Mouse (Mus musculus): ENCODE data around the gene Cmtm3. TPM values are rescaled to one million over a fixed set of nuclear protein-coding genes. Genes with fewer than 3 reads are reported as not detected.

Cmtm3 gene
- polyA plus RNA-seq, 1 experiment from 2014 or later, result 102 TPM

DNA sequence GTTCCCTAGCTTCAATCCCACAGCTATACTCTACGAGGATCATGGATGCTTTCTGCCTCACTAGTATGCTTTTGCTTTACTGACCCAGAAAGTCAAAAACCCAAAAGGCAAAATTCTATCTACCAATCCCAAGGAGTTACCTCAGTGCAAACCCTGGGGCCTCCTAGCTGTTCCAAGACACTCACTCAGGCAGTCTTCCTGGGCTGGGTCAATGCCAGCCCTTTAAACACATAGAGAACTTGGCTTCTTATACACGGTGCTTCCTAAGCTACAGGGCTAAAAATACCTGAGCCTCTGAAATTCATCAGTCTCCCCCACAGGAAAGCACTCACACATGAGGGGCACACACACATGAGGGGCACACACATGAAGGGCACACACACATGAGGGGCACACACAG is 44.1 kb downstream of the Cmtm3 start:
- 85% methylated on average over 2 of the region's 2 CpGs for WGBS
- peaks cover 49% of the 10 kb centered on the region for H3K4me1 ChIP-seq (replicated peaks)
- H3K27me3 ChIP-seq, result no peaks in the 10 kb centered on the region
- H3K27ac ChIP-seq, result no peak overlapping the region
- no peak overlapping the region for H3K9ac ChIP-seq (replicated peaks)
- H3K4me3 ChIP-seq (replicated peaks), result no peak overlapping the region
- no peaks in the 10 kb centered on the region for H3K9me3 ChIP-seq
- ATAC-seq (ENCODE audit: insufficient number of reproducible peaks, insufficient read depth, low FRiP score, low TSS enrichment, low read depth), result no peak
- H3K4me2 ChIP-seq, result no peak overlapping the region
- no peaks in the 10 kb centered on the region for H3K36me3 ChIP-seq

DNA sequence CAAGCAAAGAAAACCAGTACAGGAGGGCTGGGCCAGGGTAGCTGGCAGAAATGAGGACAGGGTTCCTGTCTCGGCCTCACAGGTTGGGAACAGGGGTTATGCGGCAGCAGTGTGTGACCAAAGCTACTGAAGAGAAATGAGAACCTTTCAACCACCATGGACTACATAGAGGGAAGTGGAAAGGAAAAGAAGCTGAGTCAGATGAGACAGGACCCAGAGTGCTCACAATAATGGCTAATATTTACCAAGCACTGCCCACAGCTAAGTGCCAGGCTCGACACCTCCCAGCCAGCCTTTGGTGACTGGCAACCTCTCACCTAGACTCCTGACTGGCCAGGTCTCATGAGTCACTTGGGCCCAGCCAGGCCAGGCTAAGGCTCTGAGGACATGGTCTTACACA is 44.8 kb downstream of the Cmtm3 start:
- H3K27ac ChIP-seq, result no peak overlapping the region
- no peak overlapping the region for H3K4me3 ChIP-seq (replicated peaks)
- no peak overlapping the region for H3K4me2 ChIP-seq
- H3K4me1 ChIP-seq (replicated peaks), result peaks cover 49% of the 10 kb centered on the region
- no peaks in the 10 kb centered on the region for H3K9me3 ChIP-seq
- H3K36me3 ChIP-seq, result no peaks in the 10 kb centered on the region
- ATAC-seq (ENCODE audit: insufficient number of reproducible peaks, insufficient read depth, low FRiP score, low TSS enrichment, low read depth), result no peak
- 93% methylated on average over 3 of the region's 3 CpGs for WGBS
- H3K9ac ChIP-seq (replicated peaks), result no peak overlapping the region
- H3K27me3 ChIP-seq, result no peaks in the 10 kb centered on the region

DNA sequence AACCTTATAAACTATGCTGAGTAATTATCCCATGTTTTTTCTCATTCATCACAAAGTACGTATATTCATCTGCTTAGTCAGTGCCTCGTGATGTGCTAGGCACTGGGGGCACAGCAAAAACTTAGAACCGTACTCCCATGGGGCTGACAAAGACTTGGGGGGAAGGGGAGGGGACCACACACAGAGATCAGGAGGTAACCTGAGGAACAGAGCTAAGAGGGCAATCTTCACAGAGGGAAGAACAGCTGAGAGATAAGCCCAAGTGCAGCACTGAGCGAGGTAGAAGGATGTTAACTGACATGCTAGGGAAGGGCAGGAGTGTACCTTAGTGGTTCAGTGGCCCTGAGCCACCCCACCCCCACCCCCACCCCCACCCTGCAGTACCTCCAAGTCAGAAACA is 47.5 kb downstream of the Cmtm3 start:
- H3K4me1 ChIP-seq (replicated peaks), result peaks cover 37% of the 10 kb centered on the region
- H3K27me3 ChIP-seq, result no peaks in the 10 kb centered on the region
- H3K27ac ChIP-seq, result no peak overlapping the region
- H3K4me3 ChIP-seq (replicated peaks), result no peak overlapping the region
- no peak overlapping the region for H3K9ac ChIP-seq (replicated peaks)
- ATAC-seq (ENCODE audit: insufficient number of reproducible peaks, insufficient read depth, low FRiP score, low TSS enrichment, low read depth), result peak; percentile 71
- H3K36me3 ChIP-seq, result no peaks in the 10 kb centered on the region
- WGBS, result 16% methylated on average over 4 of the region's 4 CpGs
- H3K4me2 ChIP-seq, result no peak overlapping the region
- H3K9me3 ChIP-seq, result no peaks in the 10 kb centered on the region

DNA sequence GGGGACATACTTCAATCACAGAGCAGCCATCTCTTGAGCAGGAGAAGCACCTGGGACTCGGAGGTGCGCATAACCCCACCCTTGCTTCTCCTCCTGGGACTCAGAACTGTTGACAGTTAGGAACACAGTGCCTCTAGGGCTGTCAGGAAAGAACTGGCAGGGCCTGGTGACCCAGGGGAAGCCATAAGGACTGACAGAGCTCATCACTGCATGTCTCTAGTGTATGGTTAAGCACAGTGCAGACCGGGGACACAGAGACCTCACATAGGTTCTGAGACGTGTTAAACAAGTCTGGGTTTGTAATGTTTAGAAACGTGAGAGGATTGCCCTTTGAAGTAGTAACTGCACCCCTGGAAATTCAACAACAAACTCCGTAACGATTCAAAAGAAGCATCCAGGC is 48.3 kb downstream of the Cmtm3 start:
- peaks cover 37% of the 10 kb centered on the region for H3K4me1 ChIP-seq (replicated peaks)
- no peak for ATAC-seq (ENCODE audit: insufficient number of reproducible peaks, insufficient read depth, low FRiP score, low TSS enrichment, low read depth)
- H3K4me2 ChIP-seq, result no peak overlapping the region
- H3K27me3 ChIP-seq, result no peaks in the 10 kb centered on the region
- WGBS, result 36% methylated on average over 7 of the region's 7 CpGs
- H3K9ac ChIP-seq (replicated peaks), result no peak overlapping the region
- H3K9me3 ChIP-seq, result no peaks in the 10 kb centered on the region
- no peak overlapping the region for H3K27ac ChIP-seq
- H3K4me3 ChIP-seq (replicated peaks), result no peak overlapping the region
- no peaks in the 10 kb centered on the region for H3K36me3 ChIP-seq

DNA sequence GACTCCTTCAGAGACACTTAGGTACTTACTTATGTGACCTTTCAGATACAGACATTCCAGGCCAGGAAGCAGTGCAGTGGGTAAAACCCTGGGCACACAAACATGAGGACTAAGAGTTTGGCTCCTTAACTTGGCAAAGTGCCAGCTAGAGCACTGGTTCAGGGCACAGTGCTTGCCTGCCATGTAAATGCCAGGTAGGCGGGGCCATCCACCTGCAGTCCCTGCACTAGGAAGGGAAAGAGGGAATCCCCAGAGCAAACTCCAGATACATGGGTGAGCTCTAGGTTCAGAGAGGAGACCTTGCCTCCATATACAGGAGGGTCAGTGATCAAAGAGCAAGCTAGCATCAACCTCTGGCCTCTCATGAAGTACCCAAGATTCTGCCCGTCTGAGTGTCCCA is 48.8 kb downstream of the Cmtm3 start:
- Histone ChIP-seq H3K36me3 (no peaks in the 10 kb centered on the region), H3K4me2 (no peak overlapping the region), H3K4me1 (replicated peaks) (peaks cover 35% of the 10 kb centered on the region), H3K9ac (replicated peaks) (no peak overlapping the region), H3K4me3 (replicated peaks) (no peak overlapping the region), H3K27ac (no peak overlapping the region), H3K9me3 (no peaks in the 10 kb centered on the region), H3K27me3 (no peaks in the 10 kb centered on the region)
- WGBS, result 90% methylated on average over 2 of the region's 2 CpGs
- 0 out of 2 replicates have a peak, but pooled peaks have one; percentile 8 for ATAC-seq (ENCODE audit: insufficient number of reproducible peaks, insufficient read depth, low FRiP score, low TSS enrichment, low read depth)

DNA sequence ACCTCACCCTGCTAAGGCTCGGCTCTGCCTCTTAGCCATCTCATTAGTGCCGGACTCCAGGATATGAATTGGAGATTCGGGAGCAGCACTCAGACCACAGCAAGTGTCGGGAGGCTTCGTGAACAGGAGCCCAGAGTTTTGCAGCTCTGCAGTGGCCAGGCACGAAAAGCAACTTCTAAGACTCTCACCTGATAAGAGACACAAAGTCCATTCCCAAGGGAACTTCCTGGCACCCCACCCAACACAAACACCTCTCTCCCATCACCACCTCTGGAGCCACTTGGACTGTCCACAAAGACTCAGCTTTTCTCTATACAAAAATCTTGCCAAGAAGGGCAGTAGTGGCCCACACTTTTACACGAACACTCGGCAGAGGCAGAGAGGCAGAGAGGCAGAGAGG is 51.0 kb downstream of the Cmtm3 start:
- Histone ChIP-seq H3K9ac (replicated peaks) (no peak overlapping the region), H3K36me3 (no peaks in the 10 kb centered on the region), H3K27me3 (no peaks in the 10 kb centered on the region), H3K4me3 (replicated peaks) (no peak overlapping the region), H3K4me2 (no peak overlapping the region), H3K9me3 (no peaks in the 10 kb centered on the region), H3K4me1 (replicated peaks) (peaks cover 48% of the 10 kb centered on the region), H3K27ac (no peak overlapping the region)
- 91% methylated on average over 8 of the region's 8 CpGs for WGBS
- ATAC-seq (ENCODE audit: insufficient number of reproducible peaks, insufficient read depth, low FRiP score, low TSS enrichment, low read depth), result no peak

DNA sequence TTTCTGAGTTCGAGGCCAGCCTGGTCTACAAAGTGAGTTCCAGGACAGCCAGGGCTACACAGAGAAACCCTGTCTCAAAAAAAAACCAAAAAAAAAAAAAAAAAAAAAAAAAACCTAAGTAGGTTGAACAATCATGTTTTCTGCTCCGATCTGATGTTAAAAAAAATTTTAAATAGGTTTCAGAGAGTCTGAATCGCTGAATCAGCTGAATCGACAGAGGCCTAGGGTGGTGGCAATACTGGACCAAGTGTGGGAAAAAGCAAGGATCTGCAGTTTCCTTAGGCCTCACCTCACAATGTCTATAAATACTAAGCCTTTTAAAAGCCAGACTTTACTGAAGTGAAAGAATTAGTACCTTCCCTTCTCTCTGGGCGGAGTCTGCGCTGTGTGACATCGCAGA is 53.9 kb downstream of the Cmtm3 start:
- Histone ChIP-seq H3K4me2 (0 out of 2 replicates have a peak overlapping the region, but pooled peaks have one; percentile 91), H3K27ac (no peak overlapping the region), H3K4me3 (replicated peaks) (no peak overlapping the region), H3K36me3 (no peaks in the 10 kb centered on the region), H3K9me3 (peaks cover 3% of the 10 kb centered on the region; the same call in 1 of the 2 replicates), H3K9ac (replicated peaks) (no peak overlapping the region), H3K4me1 (replicated peaks) (peaks cover 23% of the 10 kb centered on the region), H3K27me3 (no peaks in the 10 kb centered on the region)
- WGBS, result 93% methylated on average over 7 of the region's 7 CpGs
- no peak for ATAC-seq (ENCODE audit: insufficient number of reproducible peaks, insufficient read depth, low FRiP score, low TSS enrichment, low read depth)

DNA sequence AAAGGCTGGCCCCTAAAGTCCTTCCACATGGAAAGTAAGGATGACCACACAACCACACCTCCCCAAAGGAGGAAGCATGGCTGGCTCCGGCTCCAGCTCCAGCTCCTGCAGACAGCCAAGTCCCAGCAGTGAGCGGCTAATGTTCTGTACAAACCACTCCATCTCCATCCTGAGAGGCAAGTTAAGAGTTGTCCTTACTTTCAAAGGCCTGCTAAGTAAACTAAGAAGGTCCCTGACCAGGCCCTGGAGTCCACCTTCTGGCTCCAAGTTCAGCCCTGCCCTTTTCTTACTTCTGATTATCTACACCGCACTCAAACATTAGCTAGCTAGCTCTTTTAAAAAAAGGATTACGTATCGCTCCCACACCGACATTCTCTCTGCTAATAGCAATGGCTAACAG is 54.6 kb downstream of the Cmtm3 start:
- Histone ChIP-seq H3K4me1 (replicated peaks) (peaks cover 23% of the 10 kb centered on the region), H3K9ac (replicated peaks) (0 out of 2 replicates have a peak overlapping the region, but pooled peaks have one; percentile 3), H3K27ac (peak overlapping the region; percentile 31; the same call in 1 of the 2 replicates), H3K4me2 (peak overlapping the region; percentile 91), H3K4me3 (replicated peaks) (peak overlapping the region; percentile 86), H3K9me3 (peaks cover 4% of the 10 kb centered on the region; the same call in 1 of the 2 replicates), H3K27me3 (no peaks in the 10 kb centered on the region), H3K36me3 (no peaks in the 10 kb centered on the region)
- 85% methylated on average over 6 of the region's 6 CpGs for WGBS
- ATAC-seq (ENCODE audit: insufficient number of reproducible peaks, insufficient read depth, low FRiP score, low TSS enrichment, low read depth), result no peak

DNA sequence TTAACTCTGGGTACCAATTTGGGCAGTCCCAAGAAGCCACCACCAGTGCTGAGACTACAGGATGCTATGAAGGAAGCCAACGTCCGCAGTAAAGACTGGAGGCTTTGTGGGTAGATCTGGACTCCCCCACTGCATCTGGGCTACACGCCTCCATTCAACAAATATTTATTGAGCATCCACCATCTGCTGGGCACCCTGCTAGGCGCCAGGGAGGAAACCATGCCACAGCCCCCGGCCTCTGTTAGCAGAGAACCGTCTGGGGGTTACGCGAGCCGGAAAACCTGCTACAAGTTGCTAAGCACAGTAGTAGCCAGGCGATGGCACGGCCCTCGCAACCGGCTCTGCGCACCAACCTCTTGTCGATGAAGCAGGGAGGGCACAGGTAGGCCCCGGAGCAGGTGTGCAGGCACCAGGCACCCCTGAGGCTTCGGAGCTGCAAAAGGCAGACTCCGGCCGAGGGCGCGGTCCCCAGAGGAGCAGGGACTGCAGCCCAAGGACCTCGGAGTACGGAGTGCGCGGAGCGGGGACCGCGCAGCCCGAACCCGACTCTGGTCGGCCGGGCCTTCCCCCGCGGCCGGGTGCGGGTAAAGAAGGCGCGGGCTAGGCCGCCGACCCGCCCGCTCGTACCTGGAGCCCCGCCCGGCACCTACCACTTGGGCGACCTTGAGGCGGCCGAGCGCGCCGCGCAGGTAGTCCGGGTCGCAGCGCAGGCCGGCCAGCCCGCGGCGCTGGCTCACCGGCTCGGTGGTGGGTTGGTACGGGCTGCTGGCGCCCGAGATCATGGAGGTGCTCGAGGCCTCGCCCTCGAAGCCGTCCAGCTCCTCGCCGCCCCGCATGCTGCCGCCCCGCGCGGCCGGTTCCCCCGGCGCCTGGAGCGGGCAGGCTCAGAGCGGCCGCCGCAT is 55.8 kb downstream of the Cmtm3 start:
- WGBS, result under 1% methylated on average over 67 of the region's 82 CpGs
- H3K4me1 ChIP-seq (replicated peaks), result peaks cover 23% of the 10 kb centered on the region
- peak; percentile 68 for ATAC-seq (ENCODE audit: insufficient number of reproducible peaks, insufficient read depth, low FRiP score, low TSS enrichment, low read depth)

DNA sequence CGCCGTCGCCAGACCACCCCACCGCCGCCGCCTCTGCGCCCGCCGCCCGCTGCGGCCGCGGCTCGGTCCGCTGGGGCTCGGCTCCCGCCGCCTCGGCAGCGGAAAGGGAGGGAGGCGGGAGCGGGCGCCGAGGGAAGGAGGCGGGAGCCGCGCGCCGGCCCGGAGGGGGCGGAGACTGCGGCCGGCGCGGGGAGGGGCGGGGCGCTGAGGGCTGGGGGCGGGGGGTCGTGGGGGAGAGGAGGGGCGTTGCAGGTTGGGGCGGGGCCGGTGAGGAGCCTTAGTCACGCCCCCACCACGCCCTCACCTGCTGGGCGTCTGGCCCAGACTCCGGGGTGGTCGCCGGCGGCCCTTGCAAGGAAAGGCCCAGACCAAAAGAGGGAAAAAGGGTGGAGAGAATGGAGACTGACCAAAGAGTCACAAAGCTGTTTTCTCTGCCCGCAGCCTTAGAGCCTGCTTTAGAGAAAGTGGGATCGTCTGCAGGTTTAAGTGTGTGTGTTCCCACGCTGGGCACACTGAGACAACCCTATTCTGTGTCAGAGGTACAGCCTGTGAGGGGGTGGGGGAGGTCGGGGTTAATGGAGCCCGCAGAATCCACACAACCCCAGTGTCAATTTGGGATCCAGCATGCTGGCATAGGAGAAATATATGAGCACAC is 56.6 kb downstream of the Cmtm3 start, which contains the start of gene Cmtm4:
Gene Cmtm4 (minus strand): TSS at position 105 of the 655 bp plus-strand sequence.
- H3K9me3 ChIP-seq, result peaks cover 4% of the 10 kb centered on the region; the same call in 1 of the 2 replicates
- ATAC-seq (ENCODE audit: insufficient number of reproducible peaks, insufficient read depth, low FRiP score, low TSS enrichment, low read depth), result peak; percentile 75
- H3K4me2 ChIP-seq, result peak within 1 kb of the TSS; percentile 91

More for the DNA sequence above, 55.8 kb downstream of the Cmtm3 start:
- peak overlapping the region; percentile 91 for H3K4me2 ChIP-seq
- H3K9ac ChIP-seq (replicated peaks), result peak overlapping the region; percentile 92
- H3K27ac ChIP-seq, result peak overlapping the region; percentile 84
- no peaks in the 10 kb centered on the region for H3K27me3 ChIP-seq
- H3K36me3 ChIP-seq, result no peaks in the 10 kb centered on the region
- peak overlapping the region; percentile 86 for H3K4me3 ChIP-seq (replicated peaks)
- peaks cover 4% of the 10 kb centered on the region; the same call in 1 of the 2 replicates for H3K9me3 ChIP-seq

More for the DNA sequence above, 56.6 kb downstream of the Cmtm3 start, which contains the start of gene Cmtm4:
- Histone ChIP-seq H3K27ac (peak within 1 kb of the TSS; percentile 84), H3K9ac (replicated peaks) (peak within 1 kb of the TSS; percentile 92), H3K4me1 (replicated peaks) (peaks cover 23% of the 10 kb centered on the region), H3K4me3 (replicated peaks) (peak within 1 kb of the TSS; percentile 86), H3K27me3 (no peaks in the 10 kb centered on the region), H3K36me3 (no peaks in the 10 kb centered on the region)
- WGBS, result 3% methylated on average over 28 of the region's 54 CpGs
